In genomic region chr2:148117420-148117819, GRCm38 (mm10) we compare ENCODE assay signal across 19 mouse cellular contexts.
DNase-seq lines count a peak whose midpoint lies in the region; ATAC-seq lines count a peak whose summit lies in the region.
"Had no signal": no experiment of that assay in that cellular context is flagged by ENCODE, and none has a peak within 500 bp of the region (broad histone marks: within the 10 kb centered on the region; RNA-seq: fewer than 3 reads in every experiment).

No protein-coding gene starts in this region.

- H3K4me1 ChIP-seq in heart, embryonic 13.5 days, result peaks cover 28% of the 10 kb centered on the region
- H3K4me1 ChIP-seq in hindbrain, embryonic 10.5 days (replicated peaks), result peaks cover under 1% of the 10 kb centered on the region; the same call in 1 of the 2 replicates
- H3K4me1 ChIP-seq: hindbrain, embryonic 13.5 days had no signal

- H3K27me3 ChIP-seq in heart, embryonic 13.5 days (replicated peaks), result peaks cover 13% of the 10 kb centered on the region; the same call in 1 of the 2 replicates
- H3K27me3 ChIP-seq in hindbrain, embryonic 10.5 days (ENCODE audit: insufficient read depth, poor library complexity, severe bottlenecking), result no peaks in the 10 kb centered on the region
- H3K27me3 ChIP-seq: Patski had no signal

- H3K4me3 ChIP-seq in heart, embryonic 13.5 days, result no peak overlapping the region
- H3K4me3 ChIP-seq in hindbrain, embryonic 10.5 days, result no peak overlapping the region
- H3K4me3 ChIP-seq: gastrocnemius, adult 2 months; hindbrain, embryonic 13.5 days had no signal

- H3K36me3 ChIP-seq in heart, embryonic 13.5 days, result no peaks in the 10 kb centered on the region
- no peaks in the 10 kb centered on the region for H3K36me3 ChIP-seq in hindbrain, embryonic 10.5 days
- H3K36me3 ChIP-seq: hindbrain, embryonic 13.5 days had no signal

- peak overlapping the region; percentile 48 for H3K27ac ChIP-seq in heart, embryonic 13.5 days (replicated peaks)
- H3K27ac ChIP-seq in hindbrain, embryonic 10.5 days, result no peak overlapping the region
- H3K27ac ChIP-seq: gastrocnemius, adult 2 months; hindbrain, embryonic 13.5 days; hindbrain, postnatal 0 days had no signal

- H3K9me3 ChIP-seq in heart, embryonic 13.5 days, result no peaks in the 10 kb centered on the region
- no peaks in the 10 kb centered on the region for H3K9me3 ChIP-seq in hindbrain, embryonic 10.5 days
- H3K9me3 ChIP-seq: hindbrain, embryonic 13.5 days had no signal

- peak overlapping the region; percentile 13 for H3K4me2 ChIP-seq in heart, embryonic 13.5 days
- H3K4me2 ChIP-seq: hindbrain, embryonic 13.5 days had no signal

- WGBS in heart, embryonic 13.5 days, result 20% methylated on average over 2 of the region's 2 CpGs
- WGBS in hindbrain, embryonic 10.5 days, result 47% methylated on average over 2 of the region's 2 CpGs

- no peak overlapping the region for H3K9ac ChIP-seq in heart, embryonic 13.5 days
- H3K9ac ChIP-seq: hindbrain, embryonic 13.5 days had no signal

- intact Hi-C loops in heart, postnatal 14 days (cut with DNase I), result no loop called here

- ATAC-seq in heart, embryonic 13.5 days (ENCODE audit: extremely low read depth, insufficient number of reproducible peaks, low FRiP score, low TSS enrichment), result peak; percentile 45; the same call in 1 of the 2 replicates
- ATAC-seq: forebrain, embryonic 14.5 days; hindbrain, postnatal 0 days; Patski had no signal

- DNase-seq in heart, adult 18-20 months, result peak; percentile 15 to 25
- DNase-seq in heart, postnatal 14 days, result no peak
- DNase-seq in ZHBTc4 (ENCODE audit: low read depth, low spot score), result peak; percentile 2
- peak; percentile 80 for DNase-seq in yolk sac, embryonic 10.5 days (ENCODE audit: low spot score)
- DNase-seq in hindbrain, embryonic 10.5 days (ENCODE audit: low spot score), result no peak
- no peak for DNase-seq in urinary bladder, postnatal 25 days (ENCODE audit: low spot score)
- DNase-seq: adrenal gland, adult 2 months; adrenal gland, postnatal 25 days; cerebellum, adult 18-20 months; cerebellum, adult 9-11 months; cerebellum, postnatal 36 days; gastrocnemius, adult 2 months; gastrocnemius, postnatal 25 days; kidney, adult 11 months had no signal

Comparison
In these comparisons a context has a peak if more than half of its experiments do, and no peak if none do; other contexts are left out.
1. DNase-seq: peak in heart, adult 18-20 months (2 of 2), ZHBTc4 (single experiment) and yolk sac, embryonic 10.5 days (single experiment); none in heart, postnatal 14 days (0 of 2), hindbrain, embryonic 10.5 days (single experiment) and urinary bladder, postnatal 25 days (single experiment).